Mouse (Mus musculus) G1E (cell line): Measurements from ENCODE around the gene Smad3.

Experiments used
- CTCF ChIP-seq: IDR thresholded peaks from 2 replicates; pipeline ENCODE4 v1.5.1; 2012; ENCODE audit warnings: low read depth, low read length, inconsistent platforms, mixed read lengths
- GATA1 ChIP-seq: IDR thresholded peaks from 2 replicates; pipeline ENCODE4 v1.6.1; 2012; ENCODE audit warnings: borderline replicate concordance, low read length, inconsistent platforms, mixed read lengths
- GATA2 ChIP-seq: IDR thresholded peaks from 2 replicates; pipeline ENCODE4 v1.6.1; 2012; ENCODE audit warnings: low read depth, low read length, inconsistent platforms, borderline replicate concordance
- POLR2AphosphoS5 ChIP-seq: IDR thresholded peaks from 2 replicates; pipeline ENCODE4 v1.6.1; 2012; ENCODE audit warnings: low read depth, low read length, inconsistent platforms; ENCODE audit not compliant: insufficient replicate concordance
- TAL1 ChIP-seq: conservative IDR thresholded peaks from 2 replicates; pipeline ENCODE4 v1.6.1; 2012; ENCODE audit warnings: low read depth, low read length, inconsistent platforms, mixed read lengths

GRCm38 (mm10) chr9:63714572-63714971, 43.2 kb downstream of the Smad3 start:
- no peak for TF ChIP-seq GATA1
- TF ChIP-seq CTCF = no peak
- no peak for TF ChIP-seq TAL1
- TF ChIP-seq POLR2AphosphoS5 = no peak
- no peak for TF ChIP-seq GATA2
